Mouse (Mus musculus): ENCODE results near the gene Hoxc8.

The Hoxc8 gene

GRCm38 (mm10) chr15:103032646-103033575, 42.5 kb downstream of the Hoxc8 start:
- no peak for DNase-seq (ENCODE audit: low read depth, low spot score)

DNA sequence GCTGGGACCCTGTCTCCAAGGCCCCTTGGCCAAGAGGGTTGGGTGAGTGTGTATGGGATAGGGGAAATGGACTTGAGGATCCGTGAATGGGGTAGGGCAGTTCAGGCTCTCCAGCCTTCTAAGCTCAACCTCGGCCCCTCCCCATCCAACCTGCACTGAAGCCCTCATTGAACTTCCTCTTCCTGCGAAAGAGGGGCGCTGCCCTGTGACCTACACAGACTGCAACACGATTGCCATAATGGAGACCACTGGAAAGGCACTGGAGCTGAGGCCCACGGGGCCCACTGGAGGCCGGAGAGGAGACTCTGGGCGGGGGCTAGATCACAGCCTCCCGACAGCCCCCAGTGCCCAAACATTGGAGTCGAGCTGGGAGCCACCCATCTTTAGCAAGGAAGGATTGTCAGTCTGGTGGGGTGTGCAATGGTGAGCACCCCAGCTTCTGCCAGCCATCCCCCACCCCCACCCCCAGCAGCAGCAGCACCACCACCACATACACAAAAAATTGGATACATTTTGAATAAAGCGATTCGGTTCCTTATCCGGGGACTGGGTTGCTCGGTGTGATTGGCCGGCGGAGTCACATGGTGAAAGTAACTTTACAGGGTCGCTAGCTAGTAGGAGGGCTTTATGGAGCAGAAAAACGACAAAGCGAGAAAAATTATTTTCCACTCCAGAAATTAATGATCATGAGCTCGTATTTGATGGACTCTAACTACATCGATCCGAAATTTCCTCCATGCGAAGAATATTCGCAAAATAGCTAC, 43.8 kb downstream of the Hoxc8 start:
- DNase-seq (ENCODE audit: low read depth, low spot score): no peak

GRCm38 (mm10) chr15:103034807-103035547, 44.6 kb downstream of the Hoxc8 start:
- no peak for DNase-seq (ENCODE audit: low read depth, low spot score)

GRCm38 (mm10) chr15:103035548-103035881, 45.1 kb downstream of the Hoxc8 start:
- DNase-seq (ENCODE audit: low read depth, low spot score): no peak

DNA sequence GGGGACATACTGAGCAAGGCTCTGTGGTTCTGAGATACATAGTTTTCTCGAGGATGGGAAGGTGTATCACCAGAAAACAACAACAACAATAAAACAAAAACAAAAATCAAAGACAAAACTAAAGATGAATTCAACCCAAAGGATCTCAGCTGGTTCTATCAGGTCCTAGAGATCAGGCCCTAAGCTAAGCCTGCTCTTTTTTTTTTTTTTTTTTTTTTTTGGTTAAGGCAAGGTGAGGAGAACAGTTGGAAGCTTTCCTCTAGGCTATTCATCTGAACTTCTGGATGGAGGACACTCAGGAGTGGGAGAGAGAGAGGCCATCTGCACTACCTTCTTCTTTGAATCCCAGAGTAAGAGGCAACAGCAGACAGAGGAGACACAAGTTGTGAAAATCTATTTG, 47.2 kb downstream of the Hoxc8 start:
- DNase-seq (ENCODE audit: low read depth, low spot score): no peak

- no peak for DNase-seq (ENCODE audit: low read depth, low spot score)
Measured at GRCm38 (mm10) chr15:103038701-103039480, 48.5 kb downstream of the Hoxc8 start.

DNA sequence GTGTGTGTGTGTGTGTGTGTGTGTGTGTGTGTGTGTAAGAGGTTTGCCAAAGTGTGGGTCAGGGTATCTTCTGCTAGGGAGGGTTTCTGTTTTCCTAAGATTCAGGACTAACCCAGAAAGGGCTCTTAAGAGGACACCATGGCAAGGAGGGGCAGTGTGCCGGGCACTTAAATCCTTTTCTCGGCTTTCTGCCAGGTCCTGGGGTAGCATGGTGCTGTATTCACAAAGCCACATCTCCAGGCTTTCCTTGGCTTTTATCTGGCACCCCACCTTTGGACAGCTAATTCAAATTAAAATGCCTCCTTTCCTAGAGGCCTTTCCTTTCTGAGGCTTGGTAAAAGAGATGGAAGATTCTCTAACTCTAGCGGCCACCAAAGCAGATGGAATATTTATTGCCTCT, 49.2 kb downstream of the Hoxc8 start:
- no peak for DNase-seq (ENCODE audit: low read depth, low spot score)

- DNase-seq (ENCODE audit: low read depth, low spot score): no peak
Measured at GRCm38 (mm10) chr15:103040601-103041000, 50.2 kb downstream of the Hoxc8 start.

- DNase-seq (ENCODE audit: low read depth, low spot score): no peak
Measured at GRCm38 (mm10) chr15:103041613-103042012, 51.2 kb downstream of the Hoxc8 start.

GRCm38 (mm10) chr15:103042209-103042608, 51.8 kb downstream of the Hoxc8 start:
- no peak for DNase-seq (ENCODE audit: low read depth, low spot score)
